ENCODE assay signal across 17 mouse cellular contexts in the genomic region with DNA sequence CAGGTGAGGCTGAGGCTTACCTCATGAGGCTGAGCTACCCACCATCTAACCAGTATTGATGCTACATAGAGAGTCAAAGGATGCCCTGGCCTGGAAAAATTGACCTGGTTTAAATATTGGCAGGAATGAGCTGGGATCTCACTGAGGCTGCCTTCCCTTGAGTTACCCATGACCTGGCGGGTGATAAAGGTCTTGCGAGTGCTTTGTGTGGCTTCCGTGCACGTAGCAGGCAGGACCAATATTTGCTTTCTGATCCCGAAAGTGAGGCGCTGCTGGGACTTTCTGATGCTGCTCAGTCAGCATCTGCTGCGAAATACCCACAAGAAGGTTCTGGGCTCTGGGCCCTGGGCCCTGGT.
DNase-seq lines count a peak whose midpoint lies in the region; ATAC-seq and TF ChIP-seq lines count a peak whose summit lies in the region.
"Had no signal": no experiment of that assay in that cellular context is flagged by ENCODE, and none has a peak within 500 bp of the region (broad histone marks: within the 10 kb centered on the region; RNA-seq: fewer than 3 reads in every experiment).

No protein-coding gene starts in this region.

- WGBS in hindbrain, embryonic 16.5 days: 80% methylated on average over 7 of the region's 7 CpGs
- 94% methylated on average over 7 of the region's 7 CpGs for WGBS in hindbrain, embryonic 11.5 days
- WGBS in midbrain, embryonic 15.5 days: 84% methylated on average over 7 of the region's 7 CpGs
- WGBS in midbrain, postnatal 0 days: 75% methylated on average over 7 of the region's 7 CpGs
- 68% methylated on average over 7 of the region's 7 CpGs for WGBS in intestine, postnatal 0 days
- 70% methylated on average over 7 of the region's 7 CpGs for WGBS in stomach, embryonic 15.5 days

- ATAC-seq in hindbrain, embryonic 16.5 days: no peak
- no peak for ATAC-seq in hindbrain, embryonic 11.5 days (ENCODE audit: low FRiP score)
- ATAC-seq in midbrain, embryonic 15.5 days (replicated peaks): peak; percentile 11; the same call in 1 of the 2 replicates
- no peak for ATAC-seq in midbrain, postnatal 0 days (ENCODE audit: low FRiP score)
- peak; percentile 11; the same call in 1 of the 2 replicates for ATAC-seq in intestine, postnatal 0 days
- ATAC-seq in stomach, embryonic 15.5 days (ENCODE audit: insufficient read depth, low FRiP score, low read depth): peak; percentile 39; the same call in 1 of the 2 replicates

- H3K27me3 ChIP-seq in hindbrain, embryonic 16.5 days (replicated peaks; ENCODE audit: control insufficient read depth, insufficient read depth, low read length): no peaks in the 10 kb centered on the region
- H3K27me3 ChIP-seq in hindbrain, embryonic 11.5 days (ENCODE audit: control insufficient read depth, insufficient read depth, low read length): no peaks in the 10 kb centered on the region
- H3K27me3 ChIP-seq in midbrain, embryonic 15.5 days (replicated peaks): 0 out of 2 replicates have a peak, but pooled peaks cover 4% of the 10 kb centered on the region
- no peaks in the 10 kb centered on the region for H3K27me3 ChIP-seq in midbrain, postnatal 0 days (ENCODE audit: insufficient read depth, low read length)
- H3K27me3 ChIP-seq in intestine, postnatal 0 days (replicated peaks; ENCODE audit: control insufficient read depth, insufficient read depth, low read length): no peaks in the 10 kb centered on the region
- H3K27me3 ChIP-seq in stomach, embryonic 15.5 days (replicated peaks): no peaks in the 10 kb centered on the region
- H3K27me3 ChIP-seq: megakaryocyte, embryonic 14.5 days had no signal

- H3K9me3 ChIP-seq in hindbrain, embryonic 16.5 days (ENCODE audit: control insufficient read depth, low read length): peaks cover 5% of the 10 kb centered on the region; the same call in 1 of the 2 replicates
- no peaks in the 10 kb centered on the region for H3K9me3 ChIP-seq in hindbrain, embryonic 11.5 days (ENCODE audit: control insufficient read depth, low read length)
- no peaks in the 10 kb centered on the region for H3K9me3 ChIP-seq in midbrain, embryonic 15.5 days
- H3K9me3 ChIP-seq in midbrain, postnatal 0 days (ENCODE audit: low read length): no peaks in the 10 kb centered on the region
- H3K9me3 ChIP-seq in intestine, postnatal 0 days (ENCODE audit: control insufficient read depth): peaks cover 4% of the 10 kb centered on the region; the same call in 1 of the 2 replicates
- peaks cover 4% of the 10 kb centered on the region; the same call in 1 of the 2 replicates for H3K9me3 ChIP-seq in stomach, embryonic 15.5 days

- H3K4me2 ChIP-seq in hindbrain, embryonic 16.5 days (ENCODE audit: low read length): no peak overlapping the region
- no peak overlapping the region for H3K4me2 ChIP-seq in hindbrain, embryonic 11.5 days (replicated peaks; ENCODE audit: low read depth, low read length)
- H3K4me2 ChIP-seq in midbrain, embryonic 15.5 days: no peak overlapping the region
- H3K4me2 ChIP-seq in midbrain, postnatal 0 days (ENCODE audit: low read depth, low read length, poor library complexity, severe bottlenecking): no peak overlapping the region
- peak overlapping the region; percentile 35 for H3K4me2 ChIP-seq in intestine, postnatal 0 days (replicated peaks; ENCODE audit: low read depth)
- no peak overlapping the region for H3K4me2 ChIP-seq in stomach, embryonic 15.5 days
- H3K4me2 ChIP-seq: hindbrain, embryonic 14.5 days had no signal

- DNase-seq in hindbrain, embryonic 11.5 days (ENCODE audit: low spot score): no peak
- DNase-seq in midbrain, postnatal 0 days (ENCODE audit: low spot score): no peak
- no peak for DNase-seq in kidney, adult 11 months
- no peak for DNase-seq in neural tube, embryonic 10.5 days (ENCODE audit: extremely low spot score, low spot score)
- DNase-seq: adrenal gland, postnatal 36 days; B cell, adult 2 months; heart, adult 2 months; kidney, adult 9 months; spleen, adult 18-20 months had no signal

- no peaks in the 10 kb centered on the region for H3K36me3 ChIP-seq in hindbrain, embryonic 16.5 days (ENCODE audit: control insufficient read depth, insufficient read depth, low read length)
- H3K36me3 ChIP-seq in hindbrain, embryonic 11.5 days (ENCODE audit: control insufficient read depth, insufficient read depth, low read length): no peaks in the 10 kb centered on the region
- no peaks in the 10 kb centered on the region for H3K36me3 ChIP-seq in midbrain, embryonic 15.5 days (replicated peaks)
- H3K36me3 ChIP-seq in midbrain, postnatal 0 days (ENCODE audit: insufficient read depth, low read length): no peaks in the 10 kb centered on the region
- H3K36me3 ChIP-seq in intestine, postnatal 0 days (ENCODE audit: control insufficient read depth, insufficient read depth): no peaks in the 10 kb centered on the region
- H3K36me3 ChIP-seq in stomach, embryonic 15.5 days: no peaks in the 10 kb centered on the region

- H3K9ac ChIP-seq in hindbrain, embryonic 16.5 days (ENCODE audit: low read depth, low read length): no peak overlapping the region
- no peak overlapping the region for H3K9ac ChIP-seq in hindbrain, embryonic 11.5 days (ENCODE audit: low read depth, low read length)
- no peak overlapping the region for H3K9ac ChIP-seq in midbrain, embryonic 15.5 days
- H3K9ac ChIP-seq in midbrain, postnatal 0 days (replicated peaks; ENCODE audit: low read length, poor library complexity, severe bottlenecking): no peak overlapping the region
- H3K9ac ChIP-seq in intestine, postnatal 0 days (ENCODE audit: low read depth, low read length): no peak overlapping the region
- H3K9ac ChIP-seq in stomach, embryonic 15.5 days: no peak overlapping the region
- H3K9ac ChIP-seq: forebrain, postnatal 0 days; hindbrain, embryonic 14.5 days had no signal

- no peak overlapping the region for H3K4me3 ChIP-seq in hindbrain, embryonic 16.5 days (ENCODE audit: low read length)
- no peak overlapping the region for H3K4me3 ChIP-seq in hindbrain, embryonic 11.5 days (ENCODE audit: low read depth, low read length)
- no peak overlapping the region for H3K4me3 ChIP-seq in midbrain, embryonic 15.5 days
- H3K4me3 ChIP-seq in midbrain, postnatal 0 days (ENCODE audit: low read depth, low read length): no peak overlapping the region
- no peak overlapping the region for H3K4me3 ChIP-seq in intestine, postnatal 0 days (ENCODE audit: low read depth, low read length)
- no peak overlapping the region for H3K4me3 ChIP-seq in stomach, embryonic 15.5 days (replicated peaks)
- H3K4me3 ChIP-seq: heart, adult 2 months; megakaryocyte, embryonic 14.5 days; myocyte had no signal

- peaks cover 3% of the 10 kb centered on the region; the same call in 1 of the 2 replicates for H3K4me1 ChIP-seq in hindbrain, embryonic 16.5 days (ENCODE audit: control insufficient read depth, insufficient read depth, low read depth, low read length)
- no peaks in the 10 kb centered on the region for H3K4me1 ChIP-seq in hindbrain, embryonic 11.5 days (replicated peaks; ENCODE audit: control insufficient read depth, insufficient read depth, low read length)
- peaks cover 6% of the 10 kb centered on the region; the same call in 1 of the 2 replicates for H3K4me1 ChIP-seq in midbrain, embryonic 15.5 days
- H3K4me1 ChIP-seq in midbrain, postnatal 0 days (ENCODE audit: insufficient read depth, low read length): no peaks in the 10 kb centered on the region
- H3K4me1 ChIP-seq in intestine, postnatal 0 days (replicated peaks; ENCODE audit: control insufficient read depth, insufficient read depth, low read length): no peaks in the 10 kb centered on the region; the same call in 1 of the 2 replicates
- no peaks in the 10 kb centered on the region; the same call in 1 of the 2 replicates for H3K4me1 ChIP-seq in stomach, embryonic 15.5 days

- no peak for TF ChIP-seq CTCF in midbrain, postnatal 0 days (IDR thresholded peaks at IDR 0.05)
- TF ChIP-seq CTCF in intestine, postnatal 0 days (IDR thresholded peaks at IDR 0.05; ENCODE audit: low read depth): no peak

- H3K27ac ChIP-seq in hindbrain, embryonic 16.5 days (ENCODE audit: low read depth, low read length): peak overlapping the region; percentile 48; the same call in 1 of the 2 replicates
- H3K27ac ChIP-seq in hindbrain, embryonic 11.5 days (ENCODE audit: low read depth, low read length): no peak overlapping the region
- H3K27ac ChIP-seq in midbrain, embryonic 15.5 days: no peak overlapping the region
- H3K27ac ChIP-seq in midbrain, postnatal 0 days (ENCODE audit: low read depth, low read length): no peak overlapping the region; the same call in 1 of the 2 replicates
- no peak overlapping the region for H3K27ac ChIP-seq in intestine, postnatal 0 days (ENCODE audit: low read depth, low read length)
- H3K27ac ChIP-seq in stomach, embryonic 15.5 days: no peak overlapping the region
- H3K27ac ChIP-seq: heart, adult 2 months; hindbrain, embryonic 14.5 days had no signal

Comparison
In these comparisons a context has a peak if more than half of its experiments do, and no peak if none do; other contexts are left out.
1. ATAC-seq: peak in midbrain, embryonic 15.5 days (single experiment), intestine, postnatal 0 days (single experiment) and stomach, embryonic 15.5 days (single experiment); none in hindbrain, embryonic 16.5 days (single experiment), hindbrain, embryonic 11.5 days (single experiment) and midbrain, postnatal 0 days (single experiment).